Mouse (Mus musculus): ENCODE results near the gene Fmo6. TPM values are rescaled to one million over a fixed set of nuclear protein-coding genes. Genes with fewer than 3 reads are reported as not detected.

The Fmo6 gene
- polyA plus RNA-seq, 1 experiment from 2014 or later: 0.14 TPM

DNA sequence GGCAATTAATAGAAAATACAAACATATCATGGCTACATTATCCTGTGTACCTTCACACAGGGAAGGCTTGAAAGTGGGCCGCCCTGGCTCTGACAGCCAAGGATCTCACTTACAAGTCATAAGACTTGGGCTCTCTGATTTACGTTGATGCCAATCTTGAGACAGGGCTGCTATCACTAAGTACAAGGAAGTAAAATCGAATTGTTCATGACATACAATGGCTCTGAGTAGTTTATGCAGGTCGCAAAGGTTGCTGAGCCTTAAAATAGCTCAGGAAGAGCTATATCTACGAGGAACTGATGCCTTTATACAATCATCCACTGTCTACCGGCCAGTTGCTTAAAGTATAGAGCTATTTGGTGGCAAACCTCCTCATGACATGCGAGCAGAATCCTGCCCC lies 66.3 kb downstream of the Fmo6 start:
- Histone ChIP-seq H3K27me3 (replicated peaks) (no peaks in the 10 kb centered on the region), H3K9ac (replicated peaks) (no peak overlapping the region), H3K4me3 (replicated peaks) (no peak overlapping the region), H3K36me3 (no peaks in the 10 kb centered on the region), H3K27ac (replicated peaks) (no peak overlapping the region), H3K9me3 (replicated peaks) (no peaks in the 10 kb centered on the region), H3K4me1 (no peaks in the 10 kb centered on the region), H3K4me2 (no peak overlapping the region)
- ATAC-seq (ENCODE audit: low FRiP score): no peak
- 84% methylated on average over 7 of the region's 7 CpGs for WGBS

DNA sequence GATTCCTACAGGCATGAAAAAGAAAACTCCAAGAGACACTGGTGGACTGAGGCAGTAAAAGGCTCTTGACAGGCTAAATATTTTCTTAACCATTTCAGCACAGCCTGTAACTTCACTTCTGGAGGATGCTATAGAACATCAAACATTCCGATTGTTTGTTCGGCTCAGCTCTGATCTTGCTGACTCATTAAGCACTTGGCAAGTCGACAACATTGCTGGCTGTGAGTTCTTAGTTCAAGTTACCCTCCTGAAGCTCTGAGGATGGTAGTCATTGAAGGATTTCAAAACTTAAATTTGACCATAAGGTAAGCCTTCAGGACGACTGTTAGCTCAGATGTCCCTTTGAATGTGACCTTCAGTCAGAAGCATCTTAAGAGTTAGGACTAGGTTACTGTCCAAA lies 69.9 kb downstream of the Fmo6 start:
- WGBS: 79% methylated on average over 4 of the region's 4 CpGs
- no peak for ATAC-seq (ENCODE audit: low FRiP score)
- Histone ChIP-seq H3K36me3 (no peaks in the 10 kb centered on the region), H3K4me1 (no peaks in the 10 kb centered on the region), H3K9me3 (replicated peaks) (no peaks in the 10 kb centered on the region), H3K9ac (replicated peaks) (no peak overlapping the region), H3K27me3 (replicated peaks) (no peaks in the 10 kb centered on the region), H3K27ac (replicated peaks) (no peak overlapping the region), H3K4me3 (replicated peaks) (no peak overlapping the region), H3K4me2 (no peak overlapping the region)

Other genes with a start within 250 kb of the Fmo6 start
- 121 and 135 TPM in 2 replicates for gene Prrc2c, start 197.0 kb downstream of the Fmo6 start, polyA plus RNA-seq (2015; fragmentation: Nextera tagmentation; extraction: Ambion mirVana)
- 0.66 and 0.78 TPM in 2 replicates for gene Fmo4, start 123.5 kb downstream of the Fmo6 start, polyA plus RNA-seq (2015; fragmentation: Nextera tagmentation; extraction: Ambion mirVana)
- gene Fmo1, start 70.9 kb downstream of the Fmo6 start, polyA plus RNA-seq (2015; fragmentation: Nextera tagmentation; extraction: Ambion mirVana): 20.8 and 25.9 TPM in 2 replicates
- 0.27 and 0.42 TPM in 2 replicates for gene Fmo2, start 38.8 kb downstream of the Fmo6 start, polyA plus RNA-seq (2015; fragmentation: Nextera tagmentation; extraction: Ambion mirVana)
- gene Fmo3, start 47.0 kb upstream of the Fmo6 start, polyA plus RNA-seq (2015; fragmentation: Nextera tagmentation; extraction: Ambion mirVana): not detected in 2 replicates
- not detected in 2 replicates for gene Mroh9, start 148.2 kb upstream of the Fmo6 start, polyA plus RNA-seq (2015; fragmentation: Nextera tagmentation; extraction: Ambion mirVana)

Data from neural tube, embryonic 15.5 days (tissue).